Mouse (Mus musculus): Measurements from ENCODE around the gene Drd1. TPM values are rescaled to one million over a fixed set of nuclear protein-coding genes. Genes with fewer than 3 reads are reported as not detected.

Gene Drd1
- 0.19 and 0.24 TPM in 2 replicates for polyA plus RNA-seq (2015; fragmentation: Nextera tagmentation; extraction: Ambion mirVana)

GRCm38 (mm10) chr13:54055448-54055861 is at the start of gene Drd1:
Drd1 (minus strand) TSS chr13:54055705.

DNA sequence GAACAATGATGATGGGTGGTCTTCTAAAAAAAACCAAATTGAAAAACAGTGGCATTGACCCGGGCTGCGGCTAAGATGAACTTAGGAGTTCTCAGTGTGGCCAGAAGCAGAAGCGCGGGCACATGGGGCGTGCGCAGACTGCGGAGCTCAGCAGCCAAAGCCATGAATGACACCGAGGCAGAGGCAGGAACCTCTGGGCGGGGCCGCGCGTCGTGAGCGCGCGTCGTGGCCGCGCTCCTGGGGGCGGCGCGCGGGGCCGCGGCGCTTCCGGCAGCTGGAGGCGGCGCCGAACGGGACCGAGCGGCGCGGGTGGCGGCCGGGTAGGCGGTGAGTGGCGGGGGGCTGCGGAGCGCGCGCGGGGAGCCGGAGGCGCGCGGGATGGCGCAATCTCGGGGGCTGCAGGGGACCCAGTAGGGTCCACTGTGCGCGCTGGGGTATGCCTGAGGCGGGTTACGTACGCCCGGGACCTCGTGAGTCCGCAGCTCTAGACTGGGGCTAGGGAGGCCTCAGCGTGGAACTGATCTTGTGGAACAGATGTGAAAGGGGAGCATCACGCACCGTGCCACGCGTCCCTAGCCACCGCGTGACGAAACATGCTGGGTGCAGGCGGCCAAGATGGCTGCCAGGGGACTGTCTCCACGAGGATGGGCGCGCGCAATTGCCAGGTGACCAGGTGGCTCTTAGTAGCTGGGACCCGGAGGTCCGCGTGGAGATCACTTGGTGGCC is 16.3 kb upstream of the Drd1 start, which contains the start of gene Sfxn1:
TSS of gene Sfxn1 (plus strand) at position 264 of the 726 bp plus-strand sequence.

Other genes with a start within 250 kb of the Drd1 start
- gene Sfxn1, start 16.2 kb upstream of the Drd1 start, polyA plus RNA-seq (2015; fragmentation: Nextera tagmentation; extraction: Ambion mirVana) = 42.3 and 51.7 TPM in 2 replicates
- gene Hrh2, start 136.4 kb upstream of the Drd1 start, polyA plus RNA-seq (2015; fragmentation: Nextera tagmentation; extraction: Ambion mirVana) = 0.06 and 0.11 TPM in 2 replicates

Data from adrenal gland, postnatal 0 days (tissue).